Mouse (Mus musculus): ENCODE results near the gene Ctsd. TPM values are rescaled to one million over a fixed set of nuclear protein-coding genes. Genes with fewer than 3 reads are reported as not detected.

Gene Ctsd
- polyA plus RNA-seq (2016; fragmentation: Nextera tagmentation; extraction: Ambion mirVana), result 151 and 158 TPM in 2 replicates

- H3K27me3 ChIP-seq (replicated peaks; ENCODE audit: low read depth, poor library complexity, severe bottlenecking), result no peaks in the 10 kb centered on the region
- H3K36me3 ChIP-seq (replicated peaks), result peaks cover 34% of the 10 kb centered on the region
- no peaks in the 10 kb centered on the region for H3K9me3 ChIP-seq
- H3K4me3 ChIP-seq, result peak within 1 kb of the TSS; percentile 84
- peaks cover 23% of the 10 kb centered on the region for H3K4me1 ChIP-seq
- WGBS, result under 1% methylated on average over 52 of the region's 55 CpGs
- peak; percentile 99 for DNase-seq (ENCODE audit: low spot score)
- H3K27ac ChIP-seq (replicated peaks), result peak within 1 kb of the TSS; percentile 88
Measured at GRCm38 (mm10) chr7:142387419-142388148, at the start of gene Ctsd. Gene Ctsd (minus strand): TSS chr7:142388038.

- Histone ChIP-seq H3K27ac (replicated peaks) (peak overlapping the region; percentile 31; the same call in 1 of the 2 replicates), H3K9me3 (no peaks in the 10 kb centered on the region), H3K4me1 (peaks cover 45% of the 10 kb centered on the region), H3K4me3 (no peak overlapping the region), H3K27me3 (replicated peaks; ENCODE audit: low read depth, poor library complexity, severe bottlenecking) (no peaks in the 10 kb centered on the region), H3K36me3 (replicated peaks) (no peaks in the 10 kb centered on the region)
- no peak for DNase-seq (ENCODE audit: low spot score)
- 80% methylated on average over 5 of the region's 5 CpGs for WGBS
Measured at GRCm38 (mm10) chr7:142437324-142437723, 49.5 kb upstream of the Ctsd start.

GRCm38 (mm10) chr7:142435524-142435923 lies 47.7 kb upstream of the Ctsd start:
- Histone ChIP-seq H3K27me3 (replicated peaks; ENCODE audit: low read depth, poor library complexity, severe bottlenecking) (no peaks in the 10 kb centered on the region), H3K9me3 (no peaks in the 10 kb centered on the region), H3K36me3 (replicated peaks) (no peaks in the 10 kb centered on the region), H3K4me1 (peaks cover 27% of the 10 kb centered on the region), H3K27ac (replicated peaks) (peak overlapping the region; percentile 66), H3K4me3 (no peak overlapping the region)
- 26% methylated on average over 4 of the region's 4 CpGs for WGBS
- DNase-seq (ENCODE audit: low spot score), result peak; percentile 72

GRCm38 (mm10) chr7:142434137-142434865 lies 46.5 kb upstream of the Ctsd start, which contains the start of gene Syt8:
Gene Syt8 (plus strand): TSS chr7:142434850.
- WGBS, result 82% methylated on average over 10 of the region's 10 CpGs
- peaks cover 25% of the 10 kb centered on the region for H3K4me1 ChIP-seq
- no peaks in the 10 kb centered on the region; the same call in 1 of the 2 replicates for H3K27me3 ChIP-seq (replicated peaks; ENCODE audit: low read depth, poor library complexity, severe bottlenecking)
- no peak within 1 kb of the TSS for H3K4me3 ChIP-seq
- H3K27ac ChIP-seq (replicated peaks), result peak within 1 kb of the TSS; percentile 82
- DNase-seq (ENCODE audit: low spot score), result no peak
- H3K36me3 ChIP-seq (replicated peaks), result no peaks in the 10 kb centered on the region
- no peaks in the 10 kb centered on the region for H3K9me3 ChIP-seq

GRCm38 (mm10) chr7:142433623-142434022 lies 45.8 kb upstream of the Ctsd start:
- WGBS, result 56% methylated on average over 19 of the region's 19 CpGs
- Histone ChIP-seq H3K27ac (replicated peaks) (peak overlapping the region; percentile 82), H3K36me3 (replicated peaks) (no peaks in the 10 kb centered on the region), H3K27me3 (replicated peaks; ENCODE audit: low read depth, poor library complexity, severe bottlenecking) (no peaks in the 10 kb centered on the region; the same call in 1 of the 2 replicates), H3K4me3 (no peak overlapping the region), H3K4me1 (peaks cover 25% of the 10 kb centered on the region), H3K9me3 (no peaks in the 10 kb centered on the region)
- peak; percentile 18 for DNase-seq (ENCODE audit: low spot score)

GRCm38 (mm10) chr7:142431106-142431505 lies 43.3 kb upstream of the Ctsd start:
- peak overlapping the region; percentile 5; the same call in 1 of the 2 replicates for H3K27ac ChIP-seq (replicated peaks)
- WGBS, result 95% methylated on average over 14 of the region's 14 CpGs

GRCm38 (mm10) chr7:142430160-142430678 lies 42.4 kb upstream of the Ctsd start:
- Histone ChIP-seq H3K36me3 (replicated peaks) (no peaks in the 10 kb centered on the region), H3K4me3 (no peak overlapping the region), H3K27me3 (replicated peaks; ENCODE audit: low read depth, poor library complexity, severe bottlenecking) (no peaks in the 10 kb centered on the region; the same call in 1 of the 2 replicates), H3K4me1 (peaks cover 39% of the 10 kb centered on the region), H3K27ac (replicated peaks) (peak overlapping the region; percentile 36), H3K9me3 (no peaks in the 10 kb centered on the region)
- 78% methylated on average over 12 of the region's 12 CpGs for whole genome bisulfite sequencing
- no peak for DNase-seq (ENCODE audit: low spot score)

More at GRCm38 (mm10) chr7:142431106-142431505, 43.3 kb upstream of the Ctsd start:
- no peak for DNase-seq (ENCODE audit: low spot score)
- Histone ChIP-seq H3K36me3 (replicated peaks) (no peaks in the 10 kb centered on the region), H3K9me3 (no peaks in the 10 kb centered on the region), H3K4me3 (no peak overlapping the region), H3K27me3 (replicated peaks; ENCODE audit: low read depth, poor library complexity, severe bottlenecking) (no peaks in the 10 kb centered on the region; the same call in 1 of the 2 replicates), H3K4me1 (peaks cover 38% of the 10 kb centered on the region)

GRCm38 (mm10) chr7:142428213-142428612 lies 40.4 kb upstream of the Ctsd start:
- Histone ChIP-seq H3K27ac (replicated peaks) (peak overlapping the region; percentile 59), H3K27me3 (replicated peaks; ENCODE audit: low read depth, poor library complexity, severe bottlenecking) (no peaks in the 10 kb centered on the region; the same call in 1 of the 2 replicates), H3K4me1 (peaks cover 26% of the 10 kb centered on the region), H3K36me3 (replicated peaks) (no peaks in the 10 kb centered on the region), H3K4me3 (no peak overlapping the region), H3K9me3 (no peaks in the 10 kb centered on the region)
- WGBS, result 3% methylated on average over 7 of the region's 7 CpGs
- DNase-seq (ENCODE audit: low spot score), result peak; percentile 88

GRCm38 (mm10) chr7:142425641-142426213 lies 37.9 kb upstream of the Ctsd start:
- no peaks in the 10 kb centered on the region; the same call in 1 of the 2 replicates for H3K27me3 ChIP-seq (replicated peaks; ENCODE audit: low read depth, poor library complexity, severe bottlenecking)
- no peak for DNase-seq (ENCODE audit: low spot score)
- H3K4me1 ChIP-seq, result peaks cover 26% of the 10 kb centered on the region
- no peaks in the 10 kb centered on the region for H3K36me3 ChIP-seq (replicated peaks)
- no peak overlapping the region for H3K4me3 ChIP-seq
- 62% methylated on average over 11 of the region's 11 CpGs for WGBS
- H3K9me3 ChIP-seq, result no peaks in the 10 kb centered on the region
- H3K27ac ChIP-seq (replicated peaks), result no peak overlapping the region; the same call in 1 of the 2 replicates

GRCm38 (mm10) chr7:142421826-142422225 lies 34.0 kb upstream of the Ctsd start:
- H3K36me3 ChIP-seq (replicated peaks), result no peaks in the 10 kb centered on the region
- no peak overlapping the region for H3K27ac ChIP-seq (replicated peaks)
- H3K9me3 ChIP-seq, result no peaks in the 10 kb centered on the region
- WGBS, result 76% methylated on average over 2 of the region's 2 CpGs
- DNase-seq (ENCODE audit: low spot score), result no peak
- H3K27me3 ChIP-seq (replicated peaks; ENCODE audit: low read depth, poor library complexity, severe bottlenecking), result no peaks in the 10 kb centered on the region
- peaks cover 6% of the 10 kb centered on the region; the same call in 1 of the 2 replicates for H3K4me1 ChIP-seq
- no peak overlapping the region for H3K4me3 ChIP-seq

- 90% methylated on average over 5 of the region's 5 CpGs for WGBS
- Histone ChIP-seq H3K9me3 (no peaks in the 10 kb centered on the region), H3K36me3 (replicated peaks) (no peaks in the 10 kb centered on the region), H3K4me3 (no peak overlapping the region), H3K27me3 (replicated peaks; ENCODE audit: low read depth, poor library complexity, severe bottlenecking) (no peaks in the 10 kb centered on the region), H3K27ac (replicated peaks) (no peak overlapping the region), H3K4me1 (no peaks in the 10 kb centered on the region)
- no peak for DNase-seq (ENCODE audit: low spot score)
Measured at GRCm38 (mm10) chr7:142419887-142420286, 32.0 kb upstream of the Ctsd start.

GRCm38 (mm10) chr7:142418679-142419078 lies 30.8 kb upstream of the Ctsd start:
- DNase-seq (ENCODE audit: low spot score), result no peak
- Histone ChIP-seq H3K27me3 (replicated peaks; ENCODE audit: low read depth, poor library complexity, severe bottlenecking) (no peaks in the 10 kb centered on the region), H3K4me1 (no peaks in the 10 kb centered on the region), H3K27ac (replicated peaks) (no peak overlapping the region), H3K4me3 (no peak overlapping the region), H3K36me3 (replicated peaks) (no peaks in the 10 kb centered on the region), H3K9me3 (no peaks in the 10 kb centered on the region)
- 87% methylated on average over 8 of the region's 8 CpGs for WGBS

All from embryonic facial prominence, embryonic 10.5 days (tissue).